Mouse (Mus musculus): Measurements from ENCODE around the gene Usp47.
"Not testable (repeated sequence)": the region's sequence is repeated elsewhere in the genome, so short reads cannot be mapped to it uniquely, and the experiment has no call there.

Usp47 gene

GRCm38 (mm10) chr7:112040271-112040670 is 17.0 kb downstream of the Usp47 start:
- no peak for DNase-seq (ENCODE audit: low spot score)

GRCm38 (mm10) chr7:112042758-112043157 is 19.5 kb downstream of the Usp47 start:
- no peak for DNase-seq (ENCODE audit: low spot score)

GRCm38 (mm10) chr7:112045249-112045648 is 21.9 kb downstream of the Usp47 start:
- DNase-seq (ENCODE audit: low spot score) = no peak

- DNase-seq (ENCODE audit: low spot score) = no peak
Observed at GRCm38 (mm10) chr7:112045794-112046388, 22.6 kb downstream of the Usp47 start.

- DNase-seq (ENCODE audit: low spot score) = no peak
Observed at GRCm38 (mm10) chr7:112048643-112049042, 25.3 kb downstream of the Usp47 start.

- no peak for DNase-seq (ENCODE audit: low spot score)
Observed at GRCm38 (mm10) chr7:112053667-112054066, 30.4 kb downstream of the Usp47 start.

GRCm38 (mm10) chr7:112055901-112056625 is 32.8 kb downstream of the Usp47 start:
- DNase-seq (ENCODE audit: low spot score) = no peak

GRCm38 (mm10) chr7:112074868-112075267 is 51.6 kb downstream of the Usp47 start:
- DNase-seq (ENCODE audit: low spot score) = no peak

- DNase-seq (ENCODE audit: low spot score) = no peak
Observed at GRCm38 (mm10) chr7:112082636-112083035, 59.3 kb downstream of the Usp47 start.

- no peak for DNase-seq (ENCODE audit: low spot score)
Observed at GRCm38 (mm10) chr7:112084222-112084621, 60.9 kb downstream of the Usp47 start.

- DNase-seq (ENCODE audit: low spot score) = peak; percentile 92
Observed at GRCm38 (mm10) chr7:112085062-112085461, 61.8 kb downstream of the Usp47 start.

- DNase-seq (ENCODE audit: low spot score) = no peak
Observed at GRCm38 (mm10) chr7:112086186-112086585, 62.9 kb downstream of the Usp47 start.

- not testable (repeated sequence) for DNase-seq (ENCODE audit: low spot score)
Observed at GRCm38 (mm10) chr7:112094923-112095322, 71.6 kb downstream of the Usp47 start.

- no peak for DNase-seq (ENCODE audit: low spot score)
Observed at GRCm38 (mm10) chr7:112100887-112101286, 77.6 kb downstream of the Usp47 start.

- DNase-seq (ENCODE audit: low spot score) = no peak
Observed at GRCm38 (mm10) chr7:112102933-112103332, 79.6 kb downstream of the Usp47 start.

GRCm38 (mm10) chr7:112103816-112104215 is 80.5 kb downstream of the Usp47 start:
- DNase-seq (ENCODE audit: low spot score) = no peak

GRCm38 (mm10) chr7:112108757-112109156 is 85.5 kb downstream of the Usp47 start:
- no peak for DNase-seq (ENCODE audit: low spot score)

GRCm38 (mm10) chr7:112110638-112111372 is 87.5 kb downstream of the Usp47 start:
- no peak for DNase-seq (ENCODE audit: low spot score)

GRCm38 (mm10) chr7:112117501-112117900 is 94.2 kb downstream of the Usp47 start:
- DNase-seq (ENCODE audit: low spot score) = no peak

- DNase-seq (ENCODE audit: low spot score) = no peak
Observed at GRCm38 (mm10) chr7:112118086-112118485, 94.8 kb downstream of the Usp47 start.

- no peak for DNase-seq (ENCODE audit: low spot score)
Observed at GRCm38 (mm10) chr7:112119248-112119647, 95.9 kb downstream of the Usp47 start.

- DNase-seq (ENCODE audit: low spot score) = no peak
Observed at GRCm38 (mm10) chr7:112120861-112121810, 97.8 kb downstream of the Usp47 start.

All from urinary bladder, postnatal 25 days (tissue).